In the genomic region with DNA sequence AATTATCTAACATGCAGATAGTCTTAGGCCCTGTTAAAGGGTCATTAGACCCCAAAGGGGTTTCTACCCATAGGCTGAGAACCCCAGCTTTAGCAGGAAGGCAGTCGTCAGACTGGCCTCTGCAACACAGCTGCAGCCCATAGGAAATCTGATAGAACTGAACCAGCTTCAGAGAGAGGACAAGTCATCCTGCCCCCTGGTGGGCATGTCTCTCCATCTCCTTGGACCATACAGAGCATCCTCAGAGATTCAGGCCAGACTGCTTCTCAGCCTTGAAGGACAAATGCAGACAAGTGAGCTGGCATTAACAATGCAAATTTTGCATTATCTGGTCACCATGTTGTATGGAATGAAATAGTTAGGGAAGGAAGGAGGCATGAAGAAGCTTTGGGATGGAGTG, we compare ENCODE assay signal across 11 mouse cellular contexts. TPM values are rescaled to one million over a fixed set of nuclear protein-coding genes. Genes with fewer than 3 reads are reported as not detected.
A peak's percentile ranks its signal among the peaks of the same experiment; 100 is the strongest.
DNase-seq lines count a peak whose midpoint lies in the region; ATAC-seq and TF ChIP-seq lines count a peak whose summit lies in the region.
"Had no signal": no experiment of that assay in that cellular context is flagged by ENCODE, and none has a peak within 500 bp of the region (broad histone marks: within the 10 kb centered on the region; RNA-seq: fewer than 3 reads in every experiment).

No protein-coding gene starts in this region.

- H3K9me3 ChIP-seq in kidney, embryonic 14.5 days (ENCODE audit: control insufficient read depth, low read length): no peaks in the 10 kb centered on the region
- H3K9me3 ChIP-seq in midbrain, embryonic 15.5 days: no peaks in the 10 kb centered on the region
- H3K9me3 ChIP-seq in heart, embryonic 11.5 days (replicated peaks; ENCODE audit: control insufficient read depth, low read length): no peaks in the 10 kb centered on the region
- H3K9me3 ChIP-seq: embryonic facial prominence, embryonic 15.5 days; heart, embryonic 13.5 days; lung, embryonic 15.5 days had no signal

- no peak overlapping the region for H3K4me3 ChIP-seq in kidney, embryonic 14.5 days (ENCODE audit: low read length)
- no peak overlapping the region for H3K4me3 ChIP-seq in small intestine, adult 2 months (ENCODE audit: low read depth, low read length)
- no peak overlapping the region for H3K4me3 ChIP-seq in midbrain, embryonic 15.5 days
- H3K4me3 ChIP-seq in heart, embryonic 11.5 days (ENCODE audit: low read depth, low read length): no peak overlapping the region
- H3K4me3 ChIP-seq: embryonic facial prominence, embryonic 15.5 days; heart, embryonic 13.5 days; lung, embryonic 15.5 days had no signal

- DNase-seq in kidney, adult 18-20 months: peak; percentile 6
- peak; percentile 8 for DNase-seq in thymus, postnatal 4 days
- DNase-seq in thymus, postnatal 14 days: no peak
- peak; percentile 49 for DNase-seq in embryo, embryonic 10.5 days (ENCODE audit: low spot score)

- H3K27me3 ChIP-seq in kidney, embryonic 14.5 days (ENCODE audit: control insufficient read depth, insufficient read depth, low read length): no peaks in the 10 kb centered on the region
- peaks cover 1% of the 10 kb centered on the region; the same call in 1 of the 2 replicates for H3K27me3 ChIP-seq in small intestine, adult 2 months (ENCODE audit: control insufficient read depth, insufficient read depth, low read length)
- H3K27me3 ChIP-seq in midbrain, embryonic 15.5 days (replicated peaks): no peaks in the 10 kb centered on the region
- no peaks in the 10 kb centered on the region for H3K27me3 ChIP-seq in heart, embryonic 11.5 days (ENCODE audit: control insufficient read depth, insufficient read depth, low read length)
- H3K27me3 ChIP-seq: embryonic facial prominence, embryonic 15.5 days; heart, embryonic 13.5 days; lung, embryonic 15.5 days had no signal

- no peaks in the 10 kb centered on the region for H3K36me3 ChIP-seq in kidney, embryonic 14.5 days (ENCODE audit: control insufficient read depth, insufficient read depth, low read length)
- no peaks in the 10 kb centered on the region for H3K36me3 ChIP-seq in small intestine, adult 2 months (ENCODE audit: control insufficient read depth, insufficient read depth, low read length)
- no peaks in the 10 kb centered on the region for H3K36me3 ChIP-seq in midbrain, embryonic 15.5 days (replicated peaks)
- no peaks in the 10 kb centered on the region for H3K36me3 ChIP-seq in heart, embryonic 11.5 days (ENCODE audit: control insufficient read depth, insufficient read depth, low read length)
- H3K36me3 ChIP-seq: embryonic facial prominence, embryonic 15.5 days; heart, embryonic 13.5 days; lung, embryonic 15.5 days had no signal

- TF ChIP-seq POLR2A in small intestine, adult 2 months (IDR thresholded peaks at IDR 0.05; ENCODE audit: low read depth, low read length): no peak

- ATAC-seq in kidney, embryonic 14.5 days (ENCODE audit: low FRiP score, low TSS enrichment): no peak
- no peak for ATAC-seq in midbrain, embryonic 15.5 days (replicated peaks)
- no peak for ATAC-seq in heart, embryonic 11.5 days (replicated peaks; ENCODE audit: insufficient number of reproducible peaks, low FRiP score, low TSS enrichment)

- H3K9ac ChIP-seq in kidney, embryonic 14.5 days (ENCODE audit: low read depth, low read length): no peak overlapping the region
- no peak overlapping the region for H3K9ac ChIP-seq in midbrain, embryonic 15.5 days
- no peak overlapping the region for H3K9ac ChIP-seq in heart, embryonic 11.5 days (ENCODE audit: low read depth, low read length)
- H3K9ac ChIP-seq: embryonic facial prominence, embryonic 15.5 days; heart, embryonic 13.5 days; lung, embryonic 15.5 days had no signal

- H3K4me1 ChIP-seq in kidney, embryonic 14.5 days (ENCODE audit: control insufficient read depth, insufficient read depth, low read length): no peaks in the 10 kb centered on the region
- H3K4me1 ChIP-seq in small intestine, adult 2 months (ENCODE audit: control insufficient read depth, insufficient read depth, insufficient read length, low read length): no peaks in the 10 kb centered on the region
- no peaks in the 10 kb centered on the region for H3K4me1 ChIP-seq in midbrain, embryonic 15.5 days
- H3K4me1 ChIP-seq in heart, embryonic 11.5 days (ENCODE audit: control insufficient read depth, insufficient read depth, low read length): no peaks in the 10 kb centered on the region
- H3K4me1 ChIP-seq: heart, embryonic 13.5 days; lung, embryonic 15.5 days had no signal

- no peak overlapping the region for H3K27ac ChIP-seq in kidney, embryonic 14.5 days (ENCODE audit: low read depth, low read length)
- no peak overlapping the region for H3K27ac ChIP-seq in small intestine, adult 2 months (ENCODE audit: insufficient read depth, low read depth, low read length)
- H3K27ac ChIP-seq in midbrain, embryonic 15.5 days: no peak overlapping the region
- no peak overlapping the region for H3K27ac ChIP-seq in heart, embryonic 11.5 days (ENCODE audit: low read depth, low read length)
- H3K27ac ChIP-seq: embryonic facial prominence, embryonic 15.5 days; heart, embryonic 13.5 days; lung, embryonic 15.5 days had no signal

- H3K4me2 ChIP-seq in kidney, embryonic 14.5 days (replicated peaks; ENCODE audit: low read depth, low read length): no peak overlapping the region
- H3K4me2 ChIP-seq in midbrain, embryonic 15.5 days: no peak overlapping the region
- H3K4me2 ChIP-seq in heart, embryonic 11.5 days: no peak overlapping the region
- H3K4me2 ChIP-seq: embryonic facial prominence, embryonic 15.5 days; heart, embryonic 13.5 days; lung, embryonic 15.5 days had no signal

- TF ChIP-seq CTCF in small intestine, adult 2 months (IDR thresholded peaks at IDR 0.05; ENCODE audit: extremely low read depth, insufficient read length, insufficient replicate concordance, low read depth, low read length): peak; percentile 45; the same call in 1 of the 2 replicates

- 48% methylated on average over 1 of the region's 1 CpGs for WGBS in kidney, embryonic 14.5 days
- 28% methylated on average over 1 of the region's 1 CpGs for WGBS in small intestine, adult 2 months
- 65% methylated on average over 1 of the region's 1 CpGs for WGBS in midbrain, embryonic 15.5 days
- 45% methylated on average over 1 of the region's 1 CpGs for WGBS in heart, embryonic 11.5 days (ENCODE audit: insufficient replicate concordance)

RNA-seq across cellular contexts. Expression of a gene that starts 59.2 kb away (rescaled TPM):
- polyA plus RNA-seq in kidney, embryonic 14.5 days (2014; fragmentation: Nextera tagmentation; extraction: Ambion mirVana): not detected in 2 replicates
- 0.29 and 1.3 TPM in 2 replicates for polyA plus RNA-seq in small intestine, adult 2 months (2012; rRNA removed)
- 0.28 and 0.34 TPM in 2 replicates for polyA plus RNA-seq in midbrain, embryonic 15.5 days (2015; fragmentation: Nextera tagmentation; extraction: Ambion mirVana)
- polyA plus RNA-seq in heart, embryonic 11.5 days (2014; fragmentation: Nextera tagmentation; extraction: Ambion mirVana): 0.38 TPM in 1 of 2 replicates, not detected in the other
- polyA plus RNA-seq: heart, embryonic 13.5 days had no signal
